Comparison of ENCODE assay signal across 26 mouse cellular contexts in genomic region chr2:4476608-4477007, GRCm38 (mm10).
DNase-seq lines count a peak whose midpoint lies in the region; ATAC-seq and TF ChIP-seq lines count a peak whose summit lies in the region.
"Had no signal": no experiment of that assay in that cellular context is flagged by ENCODE, and none has a peak within 500 bp of the region (broad histone marks: within the 10 kb centered on the region; RNA-seq: fewer than 3 reads in every experiment).

No protein-coding gene starts in this region.

- H3K4me3 ChIP-seq in heart, embryonic 13.5 days, result no peak overlapping the region
- H3K4me3 ChIP-seq in lung, embryonic 16.5 days (ENCODE audit: low read length), result no peak overlapping the region
- no peak overlapping the region for H3K4me3 ChIP-seq in myocyte
- H3K4me3 ChIP-seq: embryonic facial prominence, embryonic 15.5 days; forebrain, embryonic 10.5 days; hindbrain, embryonic 10.5 days; liver, embryonic 15.5 days; megakaryocyte, embryonic 14.5 days; midbrain, embryonic 13.5 days; neural tube, embryonic 13.5 days had no signal

- DNase-seq in cerebellum, postnatal 10 days, result peak; percentile 46
- no peak for DNase-seq in heart, adult 9 months (ENCODE audit: low spot score in 2 of 2)
- no peak for DNase-seq in lung, postnatal 10 days
- no peak for DNase-seq in thymus, postnatal 0 days (ENCODE audit: low spot score)
- DNase-seq: adrenal gland, postnatal 10 days; cerebellum, adult 2 months; cerebellum, postnatal 36 days; embryo, embryonic 11 days; kidney, postnatal 4 days; liver; retina, postnatal 1 day; right cerebral cortex, postnatal 25 days; spleen, adult 18-20 months had no signal

- no peak overlapping the region for H3ac ChIP-seq in myocyte (ENCODE audit: control insufficient read depth, insufficient read length)

- no peaks in the 10 kb centered on the region for H3K9me3 ChIP-seq in heart, embryonic 13.5 days
- no peaks in the 10 kb centered on the region for H3K9me3 ChIP-seq in lung, embryonic 16.5 days (ENCODE audit: control insufficient read depth, low read length)
- H3K9me3 ChIP-seq: embryonic facial prominence, embryonic 15.5 days; forebrain, embryonic 10.5 days; hindbrain, embryonic 10.5 days; liver, embryonic 15.5 days; megakaryocyte, embryonic 14.5 days; midbrain, embryonic 13.5 days; neural tube, embryonic 13.5 days had no signal

- H3K36me3 ChIP-seq in heart, embryonic 13.5 days, result 0 out of 2 replicates have a peak, but pooled peaks cover 3% of the 10 kb centered on the region
- H3K36me3 ChIP-seq in lung, embryonic 16.5 days (ENCODE audit: control insufficient read depth, insufficient read depth, low read length), result no peaks in the 10 kb centered on the region
- no peaks in the 10 kb centered on the region for H3K36me3 ChIP-seq in myocyte (ENCODE audit: control insufficient read depth, insufficient read depth)
- H3K36me3 ChIP-seq: embryonic facial prominence, embryonic 15.5 days; liver, embryonic 15.5 days had no signal

- 0 out of 2 replicates have a peak overlapping the region, but pooled peaks have one; percentile 6 for H3K27ac ChIP-seq in heart, embryonic 13.5 days (replicated peaks)
- peak overlapping the region; percentile 59 for H3K27ac ChIP-seq in lung, embryonic 16.5 days (ENCODE audit: low read length)
- H3K27ac ChIP-seq: embryonic facial prominence, embryonic 15.5 days; forebrain, embryonic 10.5 days; hindbrain, embryonic 10.5 days; hindbrain, postnatal 0 days; liver, embryonic 15.5 days; midbrain, embryonic 13.5 days; neural tube, embryonic 13.5 days had no signal

- TF ChIP-seq POLR2A in myocyte (IDR thresholded peaks at IDR 0.05; ENCODE audit: insufficient read length, low read depth), result no peak

- 64% methylated on average over 5 of the region's 5 CpGs for WGBS in heart, embryonic 13.5 days
- WGBS in lung, embryonic 16.5 days, result 73% methylated on average over 5 of the region's 5 CpGs

- H3K4me1 ChIP-seq in heart, embryonic 13.5 days, result peaks cover 62% of the 10 kb centered on the region
- peaks cover 17% of the 10 kb centered on the region for H3K4me1 ChIP-seq in lung, embryonic 16.5 days (replicated peaks; ENCODE audit: control insufficient read depth, insufficient read depth, low read length)
- H3K4me1 ChIP-seq: liver, embryonic 15.5 days had no signal

- ATAC-seq in cerebellum, adult (ENCODE audit: insufficient number of reproducible peaks, low FRiP score, low TSS enrichment), result no peak
- no peak for ATAC-seq in heart, embryonic 13.5 days (ENCODE audit: extremely low read depth, insufficient number of reproducible peaks, low FRiP score, low TSS enrichment)
- ATAC-seq in lung, embryonic 16.5 days (ENCODE audit: low read depth), result no peak
- ATAC-seq: hindbrain, postnatal 0 days; intestine, embryonic 16.5 days; midbrain, embryonic 13.5 days had no signal

- no peak overlapping the region for H3K4me2 ChIP-seq in heart, embryonic 13.5 days
- no peak overlapping the region for H3K4me2 ChIP-seq in lung, embryonic 16.5 days (ENCODE audit: low read depth, low read length)
- H3K4me2 ChIP-seq in myocyte (ENCODE audit: low read depth), result peak overlapping the region; percentile 4
- H3K4me2 ChIP-seq: embryonic facial prominence, embryonic 15.5 days; liver, embryonic 15.5 days; midbrain, embryonic 13.5 days; neural tube, embryonic 13.5 days had no signal

- H3K79me2 ChIP-seq in myocyte (ENCODE audit: control insufficient read depth, insufficient read depth), result peaks cover 11% of the 10 kb centered on the region

- H3K9ac ChIP-seq in heart, embryonic 13.5 days, result no peak overlapping the region
- H3K9ac ChIP-seq in lung, embryonic 16.5 days (ENCODE audit: low read length), result no peak overlapping the region
- H3K9ac ChIP-seq: embryonic facial prominence, embryonic 15.5 days; liver, embryonic 15.5 days; midbrain, embryonic 13.5 days; neural tube, embryonic 13.5 days had no signal

- H3K27me3 ChIP-seq in heart, embryonic 13.5 days (replicated peaks), result no peaks in the 10 kb centered on the region
- H3K27me3 ChIP-seq in lung, embryonic 16.5 days (ENCODE audit: control insufficient read depth, insufficient read depth, low read depth, low read length), result no peaks in the 10 kb centered on the region
- no peaks in the 10 kb centered on the region for H3K27me3 ChIP-seq in myocyte (ENCODE audit: control insufficient read depth, insufficient read depth, insufficient read length)
- H3K27me3 ChIP-seq: embryonic facial prominence, embryonic 15.5 days; liver, embryonic 15.5 days; midbrain, embryonic 13.5 days; neural tube, embryonic 13.5 days had no signal

TF ChIP-seq in myocyte, 11 proteins besides CTCF, POLR2A, EP300 and RAD21:
- no peak for TF ChIP-seq MYOG (IDR thresholded peaks at IDR 0.05; ENCODE audit: control insufficient read depth in 1 of 3, insufficient read depth in 1 of 3, insufficient read length in 2 of 3, low read depth in 2 of 3)
- TF ChIP-seq E2F4 (IDR thresholded peaks at IDR 0.05; ENCODE audit: insufficient read depth), result no peak
- TF ChIP-seq USF1 (IDR thresholded peaks at IDR 0.05; ENCODE audit: low read depth), result no peak
- no peak for TF ChIP-seq CEBPB (IDR thresholded peaks at IDR 0.05; ENCODE audit: insufficient read depth, poor library complexity, severe bottlenecking)
- TF ChIP-seq SRF (IDR thresholded peaks at IDR 0.05; ENCODE audit: control insufficient read depth, insufficient read length, low read depth), result no peak
- no peak for TF ChIP-seq MAX (IDR thresholded peaks at IDR 0.05; ENCODE audit: low read depth)
- no peak for TF ChIP-seq REST (IDR thresholded peaks at IDR 0.05; ENCODE audit: insufficient read depth, insufficient read length)
- no peak for TF ChIP-seq TCF3 (IDR thresholded peaks at IDR 0.05; ENCODE audit: insufficient read length, low read depth)

Comparison
In these comparisons a context has a peak if more than half of its experiments do, and no peak if none do; other contexts are left out.
1. DNase-seq: peak in cerebellum, postnatal 10 days (2 of 2); none in heart, adult 9 months (0 of 2), lung, postnatal 10 days (single experiment) and thymus, postnatal 0 days (single experiment).